Mouse (Mus musculus) G1E (cell line): Measurements from ENCODE around the gene Ipcef1. TPM values are rescaled to one million over a fixed set of nuclear protein-coding genes. Genes with fewer than 3 reads are reported as not detected.

Source experiments
- ATAC-seq: 2 replicates; pipeline ENCODE4 v1.8.0; 2016; ENCODE audit warnings: mild to moderate bottlenecking; ENCODE audit not compliant: insufficient number of reproducible peaks, poor library complexity, low FRiP score, severe bottlenecking; ENCODE audit errors: extremely low read depth
- DNase-seq: peaks from one replicate; pipeline ENCODE4 v3.0.0; 2012; ENCODE audit warnings: low spot score
- H3K27me3 ChIP-seq: 2 replicates; pipeline ENCODE4 v1.6.1; 2012; ENCODE audit warnings: mild to moderate bottlenecking, low read length, inconsistent platforms; ENCODE audit not compliant: insufficient read depth
- H3K36me3 ChIP-seq: replicated peaks from 2 replicates; pipeline ENCODE3; 2012; ENCODE audit warnings: mild to moderate bottlenecking, inconsistent platforms
- H3K4me1 ChIP-seq: 2 replicates; pipeline ENCODE4 v1.6.1; 2012; ENCODE audit warnings: low read depth, low read length, inconsistent platforms, mixed read lengths; ENCODE audit not compliant: insufficient read depth
- H3K4me3 ChIP-seq: 2 replicates; pipeline ENCODE4 v1.5.1; 2012; ENCODE audit warnings: low read depth, mild to moderate bottlenecking, inconsistent platforms, low read length, moderate library complexity, mixed read lengths
- H3K9me3 ChIP-seq: replicated peaks from 2 replicates; pipeline ENCODE4 v1.6.1; 2012; ENCODE audit warnings: inconsistent platforms
- CTCF ChIP-seq: IDR thresholded peaks from 2 replicates; pipeline ENCODE4 v1.5.1; 2012; ENCODE audit warnings: low read depth, low read length, inconsistent platforms, mixed read lengths
- GATA1 ChIP-seq: IDR thresholded peaks from 2 replicates; pipeline ENCODE4 v1.6.1; 2012; ENCODE audit warnings: borderline replicate concordance, low read length, inconsistent platforms, mixed read lengths
- GATA2 ChIP-seq: IDR thresholded peaks from 2 replicates; pipeline ENCODE4 v1.6.1; 2012; ENCODE audit warnings: low read depth, low read length, inconsistent platforms, borderline replicate concordance
- POLR2AphosphoS5 ChIP-seq: IDR thresholded peaks from 2 replicates; pipeline ENCODE4 v1.6.1; 2012; ENCODE audit warnings: low read depth, low read length, inconsistent platforms; ENCODE audit not compliant: insufficient replicate concordance
- TAL1 ChIP-seq: conservative IDR thresholded peaks from 2 replicates; pipeline ENCODE4 v1.6.1; 2012; ENCODE audit warnings: low read depth, low read length, inconsistent platforms, mixed read lengths
- polyA plus RNA-seq: library from polyadenylated mRNA; stranded (reverse); fragments of >175 nt; gene quantifications from 2 replicates; pipeline ENCODE4 v1.2.3, GENCODE M21; 2012
- total RNA-seq, 2 experiments: library from RNA; stranded (forward) in 1 of 2; stranded (reverse) in 1 of 2; fragments of 200-1000 nt in 1 of 2; fragments of >200 nt in 1 of 2; fragmentation: Nextera tagmentation in 1 of 2; gene quantifications; 2 replicates each; pipeline ENCODE4 v1.2.3; 2014 to 2017

Ipcef1 gene
- total and polyA plus RNA-seq, 3 experiments, result 0.11 TPM; not detected in 2

DNA sequence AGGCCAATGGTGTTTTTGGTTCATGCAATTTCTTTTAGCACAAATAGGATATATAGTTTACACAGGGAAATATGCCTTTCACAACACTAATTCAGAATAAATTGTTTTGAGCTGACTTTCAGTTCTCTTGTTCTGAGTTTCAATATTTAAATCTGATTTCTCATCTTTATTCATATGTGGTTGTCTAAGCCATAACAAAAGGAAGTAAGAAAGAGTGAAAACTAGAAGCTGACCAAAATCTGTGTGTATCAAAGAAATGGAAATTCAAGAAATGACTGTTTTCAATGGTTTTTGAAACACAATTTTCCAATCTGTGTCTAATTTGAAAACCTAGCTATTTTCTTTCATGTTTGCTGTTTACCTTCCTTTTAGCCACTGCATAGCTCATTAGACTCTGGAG, 11.2 kb downstream of the Ipcef1 start:
- ATAC-seq, result no peak
- Histone ChIP-seq H3K27me3 (no peaks in the 10 kb centered on the region), H3K4me1 (no peaks in the 10 kb centered on the region), H3K4me3 (no peak overlapping the region), H3K36me3 (no peaks in the 10 kb centered on the region), H3K9me3 (no peaks in the 10 kb centered on the region)
- no peak for TF ChIP-seq GATA1
- TF ChIP-seq GATA2, result no peak
- no peak for TF ChIP-seq POLR2AphosphoS5
- TF ChIP-seq CTCF, result no peak
- no peak for TF ChIP-seq TAL1
- DNase-seq, result no peak

DNA sequence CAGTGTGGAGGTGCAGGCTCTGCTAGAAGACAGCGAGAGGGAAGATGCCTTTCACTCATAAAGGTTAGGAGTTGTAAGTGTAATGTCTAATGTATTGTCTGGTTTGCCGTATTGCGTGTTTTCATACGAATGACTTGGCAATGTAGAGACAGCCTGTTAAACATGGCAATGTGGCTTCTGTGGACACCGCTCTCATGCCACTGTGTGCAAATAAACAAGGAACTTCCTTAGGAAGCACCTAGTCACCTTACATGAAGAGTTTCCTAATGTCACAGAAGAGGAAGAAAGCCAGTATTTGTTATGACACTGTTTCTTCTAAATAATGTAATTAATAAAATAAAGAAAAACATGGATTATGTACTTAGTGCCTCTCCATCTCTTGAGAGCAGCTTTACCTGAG, 15.1 kb downstream of the Ipcef1 start:
- ATAC-seq (no peak), DNase-seq (no peak)
- Histone ChIP-seq H3K36me3 (no peaks in the 10 kb centered on the region), H3K9me3 (no peaks in the 10 kb centered on the region), H3K27me3 (no peaks in the 10 kb centered on the region), H3K4me3 (no peak overlapping the region), H3K4me1 (no peaks in the 10 kb centered on the region)
- TF ChIP-seq GATA1 (no peak), GATA2 (no peak)

DNA sequence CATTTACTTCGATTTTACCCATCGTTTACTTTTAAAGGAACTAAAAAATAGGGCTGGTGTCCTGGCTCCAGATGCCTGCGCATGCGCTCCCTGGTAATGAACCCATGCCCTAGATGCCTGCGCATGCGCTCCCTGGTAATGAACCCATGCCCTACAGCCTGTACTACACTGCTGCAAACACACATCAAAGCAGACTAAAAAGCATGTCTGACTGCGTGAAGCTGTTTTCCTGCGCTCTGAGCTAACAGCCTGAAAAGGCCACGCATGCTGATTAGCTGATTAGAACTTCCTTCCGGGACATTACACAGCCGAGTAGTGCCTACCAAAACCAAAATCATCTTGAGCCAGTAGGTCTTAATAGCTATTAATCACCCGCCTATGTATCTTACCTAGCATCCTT, 16.7 kb downstream of the Ipcef1 start:
- Histone ChIP-seq H3K4me3 (no peak overlapping the region), H3K36me3 (no peaks in the 10 kb centered on the region), H3K9me3 (no peaks in the 10 kb centered on the region), H3K27me3 (no peaks in the 10 kb centered on the region), H3K4me1 (no peaks in the 10 kb centered on the region)
- no peak for ATAC-seq
- no peak for TF ChIP-seq CTCF
- TF ChIP-seq POLR2AphosphoS5, result no peak
- no peak for TF ChIP-seq GATA1
- TF ChIP-seq TAL1, result no peak
- no peak for TF ChIP-seq GATA2
- no peak for DNase-seq

DNA sequence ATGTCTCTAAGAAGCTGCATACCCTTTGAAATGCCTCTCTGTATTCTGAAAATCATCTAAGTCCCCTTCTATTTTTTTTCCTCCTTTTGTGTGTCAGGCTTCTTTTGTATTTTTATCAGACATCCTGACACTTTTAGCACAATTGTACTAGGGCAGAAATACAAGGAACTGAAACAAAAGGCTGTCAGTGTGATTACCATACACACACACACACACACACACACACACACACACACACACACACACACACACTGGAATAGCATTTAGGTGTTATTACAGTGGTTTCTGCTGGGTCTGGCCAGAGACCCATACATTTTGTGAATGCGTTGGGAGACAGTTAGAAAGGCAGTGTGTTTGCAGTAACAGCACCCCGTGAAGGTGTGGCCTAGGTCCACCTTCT, 18.8 kb downstream of the Ipcef1 start:
- TF ChIP-seq POLR2AphosphoS5, result no peak
- TF ChIP-seq GATA2, result no peak
- TF ChIP-seq GATA1, result no peak
- TF ChIP-seq TAL1, result no peak
- TF ChIP-seq CTCF, result no peak
- H3K36me3 ChIP-seq, result no peaks in the 10 kb centered on the region
- H3K9me3 ChIP-seq, result no peaks in the 10 kb centered on the region
- no peak overlapping the region for H3K4me3 ChIP-seq
- H3K27me3 ChIP-seq, result no peaks in the 10 kb centered on the region
- ATAC-seq (no peak), DNase-seq (no peak)
- H3K4me1 ChIP-seq, result no peaks in the 10 kb centered on the region

DNA sequence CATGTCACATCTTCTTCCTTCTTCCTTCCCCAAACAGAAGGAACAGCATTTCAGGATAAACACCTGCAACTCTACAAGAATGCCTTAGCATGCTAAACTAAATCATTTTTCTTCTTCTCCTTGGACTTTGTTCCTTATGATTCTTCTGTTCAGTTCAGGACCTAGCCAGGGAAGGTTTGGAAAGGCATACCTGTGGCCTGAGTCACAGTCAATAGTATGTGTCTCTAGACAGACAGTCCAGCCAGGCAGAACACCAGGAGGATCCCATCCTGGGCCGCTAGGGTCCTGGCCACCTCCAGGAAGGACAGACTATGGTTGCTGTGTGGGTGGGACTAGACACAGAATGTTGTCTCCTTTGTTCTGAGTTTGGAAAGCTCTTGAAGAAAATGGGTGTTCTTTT, 27.2 kb downstream of the Ipcef1 start:
- no peak for DNase-seq
- Histone ChIP-seq H3K27me3 (no peaks in the 10 kb centered on the region), H3K4me1 (no peaks in the 10 kb centered on the region), H3K4me3 (no peak overlapping the region), H3K36me3 (no peaks in the 10 kb centered on the region), H3K9me3 (no peaks in the 10 kb centered on the region)
- ATAC-seq, result no peak
- TF ChIP-seq TAL1 (no peak), GATA1 (no peak), POLR2AphosphoS5 (no peak), GATA2 (no peak), CTCF (no peak)

DNA sequence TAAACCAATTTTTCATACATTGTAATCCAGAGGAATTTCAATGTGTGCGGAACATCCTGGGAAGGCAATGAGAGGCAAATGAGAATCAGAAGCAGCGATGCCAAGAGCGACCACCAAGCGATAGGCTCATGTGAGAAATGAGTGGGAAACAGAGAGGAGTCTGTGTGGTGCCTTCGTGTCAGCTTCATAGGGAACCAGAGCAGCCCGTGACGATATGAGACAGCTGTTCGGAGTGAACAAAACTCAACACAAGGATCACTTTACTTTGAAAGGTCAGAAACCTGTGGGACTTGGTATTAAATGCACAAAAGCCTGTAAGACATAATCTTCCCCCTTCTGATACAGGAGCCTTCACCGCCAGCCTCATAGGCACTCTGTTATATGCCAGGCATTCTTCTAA, 31.7 kb downstream of the Ipcef1 start:
- H3K4me1 ChIP-seq, result no peaks in the 10 kb centered on the region
- TF ChIP-seq TAL1, result no peak
- no peak for TF ChIP-seq GATA2
- TF ChIP-seq GATA1, result no peak
- TF ChIP-seq POLR2AphosphoS5, result no peak
- no peak for TF ChIP-seq CTCF
- H3K9me3 ChIP-seq, result no peaks in the 10 kb centered on the region
- H3K36me3 ChIP-seq, result no peaks in the 10 kb centered on the region
- no peak for DNase-seq
- H3K4me3 ChIP-seq, result no peak overlapping the region
- no peaks in the 10 kb centered on the region for H3K27me3 ChIP-seq
- ATAC-seq, result no peak

DNA sequence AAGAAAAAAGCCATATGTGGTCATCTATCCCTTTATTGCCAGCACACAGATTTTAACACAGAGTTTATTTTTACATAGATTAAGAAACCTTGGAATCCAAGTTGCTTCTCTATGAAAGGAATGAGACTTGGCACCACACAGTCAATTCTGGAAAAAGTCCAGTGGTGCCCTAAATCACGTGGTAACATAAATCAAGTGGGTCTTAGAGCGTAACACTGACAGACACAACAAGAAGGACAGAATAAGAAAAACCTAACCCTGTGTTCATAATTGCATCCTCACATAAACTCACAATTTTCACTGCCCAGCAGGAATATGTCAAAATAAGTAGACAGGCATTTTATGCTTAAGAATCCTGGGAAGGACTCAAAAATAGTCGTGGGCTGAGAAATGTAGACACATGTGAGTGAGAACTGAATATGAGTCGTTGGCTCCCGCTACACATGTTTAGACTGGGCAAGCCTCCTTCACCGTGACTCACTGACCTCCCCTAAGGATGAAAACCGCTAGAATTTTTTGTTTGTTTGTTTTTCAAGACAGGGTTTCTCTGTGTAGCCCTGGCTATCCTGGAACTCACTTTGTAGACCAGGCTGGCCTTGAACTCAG, 32.4 kb downstream of the Ipcef1 start:
- Histone ChIP-seq H3K4me3 (no peak overlapping the region), H3K4me1 (no peaks in the 10 kb centered on the region), H3K36me3 (no peaks in the 10 kb centered on the region), H3K9me3 (no peaks in the 10 kb centered on the region), H3K27me3 (no peaks in the 10 kb centered on the region)
- ATAC-seq, result no peak
- no peak for DNase-seq
- no peak for TF ChIP-seq CTCF
- TF ChIP-seq GATA2, result no peak
- TF ChIP-seq GATA1, result no peak
- TF ChIP-seq POLR2AphosphoS5, result no peak
- TF ChIP-seq TAL1, result no peak
